Mouse (Mus musculus): ENCODE measurements around the gene Wdfy2.

Gene Wdfy2

GRCm38 (mm10) chr14:62936631-62937380, 99.3 kb downstream of the Wdfy2 start:
- no peak for DNase-seq (ENCODE audit: low spot score)

DNA sequence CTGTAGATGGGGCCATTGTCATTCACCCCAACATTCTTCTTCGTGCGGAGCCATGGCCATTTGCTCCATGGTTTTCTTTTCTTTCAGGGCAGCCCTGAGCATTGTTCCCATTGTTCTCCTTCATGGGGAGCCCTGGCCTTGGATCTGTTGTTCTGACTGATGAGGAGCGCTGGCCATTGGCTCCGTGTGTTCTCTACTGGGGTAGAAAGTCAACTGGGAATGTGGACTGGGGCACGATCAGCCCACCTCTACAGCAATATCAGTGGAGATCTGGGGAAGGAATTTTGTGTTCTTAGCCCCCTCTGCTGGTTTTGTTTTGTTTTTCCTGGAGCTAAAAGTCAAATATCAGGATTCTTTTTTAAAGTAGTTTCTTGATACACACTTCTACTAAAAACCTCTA, 100.2 kb downstream of the Wdfy2 start:
- DNase-seq (ENCODE audit: low spot score) = peak; percentile 62

DNA sequence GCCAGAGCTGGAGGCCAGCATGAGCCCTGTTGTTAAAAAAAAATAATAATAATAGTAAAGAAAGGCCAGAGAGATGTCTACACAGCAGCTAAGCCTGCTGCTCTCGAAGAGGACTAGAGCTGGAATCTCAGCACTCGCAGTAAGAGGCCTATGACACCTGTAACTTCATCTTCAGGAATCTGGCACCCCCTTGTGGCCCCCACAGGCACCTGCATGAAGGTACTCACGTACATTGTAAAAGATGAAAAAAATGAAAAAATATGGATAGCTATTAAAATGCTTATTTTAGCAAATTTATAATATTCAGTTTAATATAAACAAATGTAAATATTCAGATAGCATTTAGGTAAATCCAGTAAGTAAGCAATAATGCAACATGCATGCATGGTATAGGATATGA, 102.0 kb downstream of the Wdfy2 start:
- DNase-seq (ENCODE audit: low spot score) = no peak

DNA sequence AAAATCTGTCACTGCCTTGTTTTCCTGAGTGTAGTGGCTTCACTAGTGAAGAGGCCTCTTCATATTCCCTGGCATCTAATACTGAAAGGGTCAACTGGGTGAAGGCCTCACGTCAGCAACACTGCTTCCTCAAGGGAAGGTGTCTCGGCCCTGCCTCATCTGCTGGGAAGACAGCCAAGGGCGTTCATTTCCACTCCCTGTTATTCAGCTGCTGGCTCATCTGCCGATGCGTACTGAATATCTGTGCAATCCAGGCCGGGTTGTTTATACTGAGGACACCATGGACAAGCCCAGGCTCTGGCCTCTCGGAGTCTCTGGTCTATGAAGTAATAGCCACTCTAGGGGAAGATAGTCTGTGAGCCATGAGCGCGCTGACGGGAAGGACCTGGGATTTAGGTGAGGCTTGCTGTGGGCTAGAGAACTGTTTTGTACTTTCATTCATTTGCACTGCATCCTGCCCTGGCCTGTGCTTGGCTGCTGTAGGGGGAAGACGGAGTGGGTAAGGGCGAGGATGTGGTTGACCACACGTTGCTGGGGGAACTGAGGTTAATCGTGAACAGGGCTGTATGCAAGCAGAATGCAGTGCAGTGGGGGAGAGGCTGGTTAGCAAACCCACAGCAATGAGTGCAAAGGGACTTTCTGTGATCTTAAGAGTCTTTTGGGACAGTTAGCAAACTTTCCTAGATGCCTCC, 103.1 kb downstream of the Wdfy2 start:
- DNase-seq (ENCODE audit: low spot score) = no peak

- no peak for DNase-seq (ENCODE audit: low spot score)
Measured at GRCm38 (mm10) chr14:62946794-62947193, 109.3 kb downstream of the Wdfy2 start.

DNA sequence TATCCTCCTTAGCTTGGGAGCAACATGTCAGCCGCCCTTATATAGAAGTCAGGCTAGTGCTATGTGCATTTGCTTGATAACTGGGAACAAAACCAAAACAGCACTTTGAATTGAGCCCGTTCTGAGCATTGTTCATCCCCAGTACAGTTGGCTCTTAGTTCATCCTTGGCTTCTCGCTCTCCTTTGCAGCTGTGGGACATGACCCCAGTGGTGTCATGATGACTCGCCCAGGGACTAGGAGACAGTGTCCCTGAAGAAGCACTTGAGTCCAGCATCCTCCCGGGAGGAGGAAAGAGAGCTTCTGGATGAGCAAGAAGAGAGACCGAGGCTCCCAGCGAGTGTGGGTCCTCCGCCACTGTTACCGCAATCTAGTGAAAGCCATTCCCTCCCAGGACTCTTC, 118.6 kb downstream of the Wdfy2 start:
- DNase-seq (ENCODE audit: low spot score) = no peak

DNA sequence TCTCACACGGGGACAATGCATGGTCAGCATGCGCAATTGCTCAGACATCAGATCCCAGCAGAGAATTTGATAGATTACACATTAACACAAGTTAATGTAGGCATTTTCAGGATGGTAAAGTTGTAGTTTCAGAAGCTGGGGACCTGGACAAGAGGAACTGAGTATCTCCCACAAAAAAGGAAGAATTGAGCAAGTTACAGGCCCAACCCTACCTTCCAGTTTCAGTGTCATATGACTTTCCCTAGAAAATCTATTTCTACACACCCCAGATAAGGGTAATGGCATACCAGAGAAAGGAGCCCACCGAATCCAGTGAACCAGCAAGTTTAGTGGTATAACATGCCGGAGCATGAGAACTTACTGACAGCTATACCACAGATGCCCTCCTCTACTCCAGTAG, 126.2 kb downstream of the Wdfy2 start:
- DNase-seq (ENCODE audit: low spot score) = no peak

DNA sequence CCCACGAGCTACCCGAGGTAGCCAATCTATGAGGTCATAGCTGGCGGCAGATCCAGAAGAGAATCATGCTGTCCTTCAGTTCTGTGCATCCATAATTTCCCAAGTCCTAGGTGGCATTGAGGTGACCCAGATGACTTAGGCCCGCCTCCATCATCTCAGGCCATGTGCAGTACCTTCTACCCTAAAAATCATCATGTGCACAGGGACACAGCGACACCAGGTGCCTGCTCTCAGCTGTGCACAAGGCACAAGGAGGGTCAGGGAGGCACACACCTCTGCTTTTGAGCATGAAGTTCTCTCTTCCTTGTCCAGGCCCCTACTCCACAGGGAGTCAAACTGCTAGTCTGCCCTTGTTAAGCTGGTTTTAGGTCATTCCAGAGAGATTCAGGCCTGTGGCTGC, 127.9 kb downstream of the Wdfy2 start:
- DNase-seq (ENCODE audit: low spot score) = no peak

DNA sequence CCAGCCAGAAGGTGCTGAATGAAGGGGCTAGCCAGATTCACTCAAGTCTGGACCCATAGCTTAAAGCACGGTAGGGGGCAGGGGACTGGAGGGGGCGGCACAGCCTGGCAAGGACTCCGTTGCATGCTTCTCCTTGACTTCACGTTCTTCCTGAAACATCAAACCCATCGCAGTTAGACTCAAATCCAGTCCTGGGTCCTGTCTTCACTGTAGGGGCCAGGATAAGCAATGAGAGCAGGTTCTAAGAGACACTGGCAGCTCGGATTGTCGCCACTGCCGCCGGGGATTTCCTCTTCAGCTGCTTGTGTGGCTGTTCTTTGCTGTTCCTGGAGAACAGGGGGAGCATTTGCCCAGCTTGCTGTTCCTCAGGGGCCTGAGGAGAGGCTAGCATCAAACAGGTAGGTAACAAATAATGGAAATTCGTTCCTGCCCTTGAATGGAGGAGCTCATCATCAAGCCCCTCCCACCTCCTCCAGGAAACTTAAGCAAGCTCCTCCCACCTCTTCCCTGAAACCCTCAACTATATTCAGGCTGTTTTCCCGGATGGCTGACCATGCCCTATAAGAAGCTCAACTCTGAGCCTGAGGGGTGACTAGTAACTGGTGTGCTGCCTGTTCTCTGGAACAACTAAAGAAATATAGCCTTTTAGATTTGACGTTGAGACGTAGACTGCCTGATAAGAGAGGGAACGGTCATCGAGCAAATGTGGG, 128.5 kb downstream of the Wdfy2 start:
- DNase-seq (ENCODE audit: low spot score) = no peak

DNA sequence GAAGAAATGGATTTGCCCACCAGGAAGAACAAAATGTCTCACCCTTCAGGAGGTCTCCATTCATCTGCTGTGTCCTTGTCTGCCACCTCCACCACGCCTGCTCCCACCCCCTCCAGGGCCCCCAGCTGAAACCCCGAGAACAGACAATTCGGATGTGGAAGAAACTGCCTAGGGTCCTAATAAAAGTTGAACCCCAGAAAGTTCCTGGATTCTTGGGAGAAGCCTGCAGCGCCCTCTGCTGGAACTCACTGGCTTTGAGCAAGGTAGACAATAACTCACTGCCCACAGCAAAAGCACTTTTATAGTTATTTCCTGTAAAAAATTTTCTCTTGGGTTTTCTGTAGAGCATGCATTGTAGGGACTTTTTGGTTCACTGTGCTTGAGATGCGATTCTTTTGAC, 137.6 kb downstream of the Wdfy2 start:
- DNase-seq (ENCODE audit: low spot score) = peak; percentile 76

DNA sequence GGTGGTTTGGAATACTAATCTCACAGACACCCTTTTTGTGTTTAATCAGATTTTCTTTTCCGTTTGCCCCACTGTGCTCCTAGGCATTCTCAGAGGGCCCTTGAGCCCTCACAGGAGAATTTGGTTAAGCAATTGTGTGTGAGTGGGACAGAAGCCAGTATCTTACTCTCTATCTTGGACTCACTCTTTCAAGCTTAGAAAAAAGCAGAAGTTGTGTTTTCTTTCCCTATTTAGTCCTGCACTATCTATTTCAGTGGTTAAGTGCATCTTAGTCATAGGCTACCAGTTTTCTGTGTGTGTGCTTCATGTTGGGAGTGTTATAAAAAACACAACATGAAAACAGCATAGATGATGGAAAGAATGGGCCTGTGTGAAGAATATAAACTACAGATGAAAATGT, 142.3 kb downstream of the Wdfy2 start:
- no peak for DNase-seq (ENCODE audit: low spot score)

DNA sequence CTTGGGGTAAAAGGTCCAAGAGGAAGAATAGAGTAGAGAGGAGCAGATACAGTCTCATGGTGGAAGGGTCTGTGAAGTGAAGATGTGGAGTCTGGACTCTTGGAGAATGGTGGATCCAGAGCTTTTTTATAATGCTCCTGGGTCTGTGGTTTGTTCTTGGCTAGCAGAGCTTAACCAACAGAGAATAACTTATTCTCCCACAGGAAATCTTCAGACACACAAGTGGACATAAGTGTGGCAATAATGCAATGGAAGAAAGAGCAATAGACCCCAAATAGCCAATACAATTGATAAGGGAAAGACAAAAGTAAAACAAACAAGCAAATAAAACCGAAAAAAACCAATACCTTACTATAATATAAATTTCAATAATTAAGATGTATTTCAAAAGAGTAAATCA, 146.9 kb downstream of the Wdfy2 start, which contains the start of gene Defb48:
Gene Defb48 (minus strand): TSS at position 101 of the 400 bp plus-strand sequence.
- no peak for DNase-seq (ENCODE audit: low spot score)

DNA sequence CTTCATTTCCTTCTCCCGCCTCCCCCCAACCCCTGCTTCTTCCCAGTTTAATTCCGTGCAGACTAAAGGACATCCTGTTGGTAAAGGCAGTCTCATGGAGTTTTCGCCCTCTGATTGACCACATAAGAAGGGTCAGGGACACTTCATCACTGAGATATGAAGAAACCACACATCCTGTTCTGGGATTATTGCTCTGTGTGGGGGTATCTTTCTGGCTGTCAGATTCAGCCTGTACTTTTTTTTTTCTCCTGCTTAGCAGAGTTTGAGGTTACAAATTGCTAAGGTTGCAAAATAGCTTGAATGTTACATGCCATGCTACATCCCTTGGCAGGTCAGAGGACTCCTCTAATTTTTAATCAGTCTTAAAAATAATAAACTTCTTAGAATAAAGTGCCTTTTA, 153.8 kb downstream of the Wdfy2 start:
- no peak for DNase-seq (ENCODE audit: low spot score)

GRCm38 (mm10) chr14:62991849-62992510, 154.5 kb downstream of the Wdfy2 start:
- no peak for DNase-seq (ENCODE audit: low spot score)

GRCm38 (mm10) chr14:62997777-62998176, 160.3 kb downstream of the Wdfy2 start, which contains the start of gene Defb47:
Gene Defb47, plus strand, starts transcription at chr14:62998077.
- no peak for DNase-seq (ENCODE audit: low spot score)

DNA sequence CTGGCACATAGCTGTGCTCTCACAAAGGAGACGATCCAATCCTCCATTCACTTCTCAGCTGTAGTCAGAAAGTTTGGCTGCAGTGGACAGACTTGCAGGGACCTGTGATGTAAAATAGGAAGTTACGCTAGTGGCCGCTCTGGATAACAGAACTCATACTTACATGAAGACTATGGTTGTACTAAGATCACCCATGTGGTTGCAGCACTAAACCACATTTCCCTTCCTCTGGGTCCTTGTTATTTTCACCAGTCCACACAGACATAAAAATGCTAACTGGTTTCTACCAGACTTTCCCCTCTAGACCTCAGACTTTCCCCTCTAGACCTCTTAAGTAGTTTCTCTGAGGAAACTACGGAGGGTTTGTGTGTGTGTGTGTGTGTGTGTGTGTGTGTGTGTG, 161.5 kb downstream of the Wdfy2 start:
- DNase-seq (ENCODE audit: low spot score) = no peak

DNA sequence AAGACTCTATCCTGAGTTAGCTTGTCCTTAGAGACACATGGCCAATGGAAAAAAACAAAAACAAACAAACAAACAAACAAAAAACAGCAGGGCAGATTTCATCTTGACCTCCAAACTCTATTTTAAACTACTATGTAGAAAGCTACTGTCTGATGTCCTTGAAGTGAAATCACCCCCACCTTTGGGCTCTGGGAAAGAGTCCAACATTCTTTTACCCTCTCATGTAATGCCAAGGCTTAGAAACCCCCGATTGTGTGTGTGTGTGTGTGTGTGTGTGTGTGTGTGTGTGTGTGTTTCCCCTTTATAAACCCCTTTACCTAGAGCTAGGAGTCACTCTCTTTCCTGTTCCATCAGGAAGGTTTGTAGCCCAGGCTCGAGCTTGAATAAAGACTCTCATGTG, 165.1 kb downstream of the Wdfy2 start:
- DNase-seq (ENCODE audit: low spot score) = no peak
